Mouse (Mus musculus) small intestine, adult 2 months (tissue): ENCODE results near the gene Ifnb1. TPM values are rescaled to one million over a fixed set of nuclear protein-coding genes. Genes with fewer than 3 reads are reported as not detected.
"Not testable (repeated sequence)": the region's sequence is repeated elsewhere in the genome, so short reads cannot be mapped to it uniquely, and the experiment has no call there.

ENCODE experiments used
- H3K27ac ChIP-seq: fragments of 200-500 bp; 2 replicates; pipeline ENCODE4 v1.5.1; 2012; ENCODE audit warnings: low read depth, low read length, control low read depth, inconsistent platforms; ENCODE audit not compliant: insufficient read depth
- H3K27me3 ChIP-seq: fragments of 200-500 bp; 2 replicates; pipeline ENCODE4 v1.6.1; 2012; ENCODE audit warnings: mild to moderate bottlenecking, moderate library complexity, low read length, inconsistent platforms; ENCODE audit not compliant: control insufficient read depth, insufficient read depth
- H3K36me3 ChIP-seq: fragments of 200-500 bp; 2 replicates; pipeline ENCODE4 v1.6.1; 2012; ENCODE audit warnings: mild to moderate bottlenecking, low read length, control low read depth, inconsistent platforms; ENCODE audit not compliant: control insufficient read depth, insufficient read depth
- H3K4me1 ChIP-seq: fragments of 200-500 bp; 2 replicates; pipeline ENCODE4 v1.6.1; 2012; ENCODE audit warnings: low read length, inconsistent platforms, mixed read lengths; ENCODE audit not compliant: control insufficient read depth, insufficient read depth, insufficient read length
- H3K4me3 ChIP-seq: fragments of 200-500 bp; 2 replicates; pipeline ENCODE4 v1.5.1; 2012; ENCODE audit warnings: low read depth, mild to moderate bottlenecking, control low read depth, inconsistent platforms, low read length, moderate library complexity
- CTCF ChIP-seq: fragments of 200-500 bp; IDR thresholded peaks from 2 replicates; pipeline ENCODE4 v1.5.1; 2012; ENCODE audit warnings: low read depth, mild to moderate bottlenecking, control low read depth, inconsistent platforms, low read length, moderate library complexity, mixed read lengths; ENCODE audit not compliant: insufficient replicate concordance, insufficient read length; ENCODE audit errors: extremely low read depth
- POLR2A ChIP-seq: fragments of 200-500 bp; IDR thresholded peaks from 2 replicates; pipeline ENCODE4 v1.6.1; 2012; ENCODE audit warnings: low read depth, mild to moderate bottlenecking, control low read depth, inconsistent platforms, low read length, moderate library complexity
- WGBS: fragments of 180-500 bp; shearing (Covaris S2); methylation state at CpG from one replicate; pipeline ENCODE4 v1.1.7; 2018; 5-methylcytosine and 5-hydroxymethylcytosine counted together
- polyA plus RNA-seq: library from polyadenylated mRNA; depleted of rRNA; stranded (reverse); fragments of >200 nt; gene quantifications from 2 replicates; pipeline ENCODE4 v1.2.3, GENCODE M21; 2012; rRNA removed

The Ifnb1 gene
- not detected in 2 replicates for polyA plus RNA-seq

GRCm38 (mm10) chr4:88522674-88523073 lies at the start of gene Ifnb1:
TSS of gene Ifnb1 (minus strand) at chr4:88522774.
- Histone ChIP-seq H3K36me3 (no peaks in the 10 kb centered on the region), H3K27ac (no peak within 1 kb of the TSS), H3K4me1 (no peaks in the 10 kb centered on the region), H3K27me3 (no peaks in the 10 kb centered on the region), H3K4me3 (no peak within 1 kb of the TSS)
- no peak for TF ChIP-seq POLR2A
- TF ChIP-seq CTCF = no peak
- 76% methylated on average over 4 of the region's 4 CpGs for WGBS

- no peaks in the 10 kb centered on the region for H3K36me3 ChIP-seq
- no peak within 1 kb of the TSS for H3K27ac ChIP-seq
- no peaks in the 10 kb centered on the region for H3K4me1 ChIP-seq
- TF ChIP-seq CTCF = no peak
- TF ChIP-seq POLR2A = no peak
- WGBS = 77% methylated on average over 1 of the region's 1 CpGs
- no peaks in the 10 kb centered on the region for H3K27me3 ChIP-seq
- no peak within 1 kb of the TSS for H3K4me3 ChIP-seq
These were observed 49.1 kb upstream of the Ifnb1 start, which contains the start of gene Ifna14 for GRCm38 (mm10) chr4:88571698-88572097. TSS of gene Ifna14 (minus strand) at chr4:88571798.

GRCm38 (mm10) chr4:88561791-88562190 lies 39.2 kb upstream of the Ifnb1 start:
- 93% methylated on average over 1 of the region's 1 CpGs for WGBS
- Histone ChIP-seq H3K27ac (no peak overlapping the region), H3K36me3 (no peaks in the 10 kb centered on the region), H3K27me3 (no peaks in the 10 kb centered on the region), H3K4me3 (no peak overlapping the region), H3K4me1 (no peaks in the 10 kb centered on the region)
- TF ChIP-seq CTCF = no peak
- no peak for TF ChIP-seq POLR2A

- not testable (repeated sequence) for H3K27ac ChIP-seq, H3K27me3 ChIP-seq, H3K4me1 ChIP-seq, H3K4me3 ChIP-seq, H3K36me3 ChIP-seq
These were observed 35.6 kb upstream of the Ifnb1 start, which contains the start of gene Ifna15 for GRCm38 (mm10) chr4:88558145-88558544. TSS of gene Ifna15 (minus strand) at chr4:88558245.

GRCm38 (mm10) chr4:88550161-88550945 lies 27.8 kb upstream of the Ifnb1 start:
- H3K4me1 ChIP-seq = no peaks in the 10 kb centered on the region; the same call in 1 of the 2 replicates
- 19% methylated on average over 22 of the region's 22 CpGs for WGBS
- no peak overlapping the region for H3K27ac ChIP-seq
- no peaks in the 10 kb centered on the region for H3K27me3 ChIP-seq
- peak overlapping the region; percentile 62 for H3K4me3 ChIP-seq
- TF ChIP-seq CTCF (peak; percentile 90), POLR2A (no peak)
- H3K36me3 ChIP-seq = no peaks in the 10 kb centered on the region

- H3K4me3 ChIP-seq = no peak overlapping the region
- TF ChIP-seq CTCF (no peak), POLR2A (no peak)
- no peaks in the 10 kb centered on the region; the same call in 1 of the 2 replicates for H3K4me1 ChIP-seq
- no peak overlapping the region for H3K27ac ChIP-seq
- 52% methylated on average over 1 of the region's 1 CpGs for WGBS
- no peaks in the 10 kb centered on the region for H3K36me3 ChIP-seq
- no peaks in the 10 kb centered on the region for H3K27me3 ChIP-seq
These were observed 25.4 kb upstream of the Ifnb1 start for GRCm38 (mm10) chr4:88547986-88548385.

GRCm38 (mm10) chr4:88543649-88544234 lies 21.2 kb upstream of the Ifnb1 start:
- WGBS = 49% methylated on average over 2 of the region's 2 CpGs
- Histone ChIP-seq H3K4me1 (no peaks in the 10 kb centered on the region), H3K36me3 (no peaks in the 10 kb centered on the region), H3K27me3 (no peaks in the 10 kb centered on the region), H3K27ac (no peak overlapping the region), H3K4me3 (no peak overlapping the region)
- TF ChIP-seq CTCF (no peak), POLR2A (no peak)
